Mouse (Mus musculus) liver, embryonic 15.5 days (tissue): ENCODE data around the gene F930015N05Rik. TPM values are rescaled to one million over a fixed set of nuclear protein-coding genes. Genes with fewer than 3 reads are reported as not detected.

Experiments used
- ATAC-seq: fragments of 200-750 bp; cut with Nextera tagmentation; 2 replicates; pipeline ENCODE4 v1.8.0; 2017; ENCODE audit warnings: moderate number of reproducible peaks, mild to moderate bottlenecking, moderate library complexity; ENCODE audit not compliant: insufficient read depth
- H3K27ac ChIP-seq: fragments of 300-500 bp; sonication (generic); replicated peaks from 2 replicates; pipeline ENCODE4 v1.5.1; 2015; ENCODE audit warnings: mild to moderate bottlenecking, inconsistent platforms
- H3K27me3 ChIP-seq: fragments of 300-500 bp; sonication (generic); 2 replicates; pipeline ENCODE4 v1.6.1; 2015; ENCODE audit warnings: mild to moderate bottlenecking, inconsistent platforms
- H3K36me3 ChIP-seq: fragments of 300-500 bp; sonication (generic); replicated peaks from 2 replicates; pipeline ENCODE4 v1.6.1; 2015; ENCODE audit warnings: moderate library complexity, mild to moderate bottlenecking, inconsistent platforms
- H3K4me1 ChIP-seq: fragments of 300-500 bp; sonication (generic); replicated peaks from 2 replicates; pipeline ENCODE4 v1.6.1; 2015; ENCODE audit warnings: inconsistent platforms
- H3K4me2 ChIP-seq: fragments of 300-500 bp; sonication (generic); 2 replicates; pipeline ENCODE4 v1.6.1; 2015; ENCODE audit warnings: moderate library complexity, mild to moderate bottlenecking, inconsistent platforms
- H3K4me3 ChIP-seq: fragments of 300-500 bp; sonication (generic); replicated peaks from 2 replicates; pipeline ENCODE4 v1.5.1; 2015; ENCODE audit warnings: mild to moderate bottlenecking, inconsistent platforms
- H3K9ac ChIP-seq: fragments of 300-500 bp; sonication (generic); 2 replicates; pipeline ENCODE4 v1.6.1; 2015; ENCODE audit warnings: moderate library complexity, mild to moderate bottlenecking, inconsistent platforms
- H3K9me3 ChIP-seq: fragments of 300-500 bp; sonication (generic); replicated peaks from 2 replicates; pipeline ENCODE4 v1.6.1; 2016; ENCODE audit warnings: inconsistent platforms
- WGBS: fragments of 180-500 bp; shearing (Covaris S2); methylation state at CpG from one replicate; pipeline ENCODE4 v1.1.7; 2015; ENCODE audit warnings: mixed read lengths; ENCODE audit not compliant: insufficient replicate concordance; 5-methylcytosine and 5-hydroxymethylcytosine counted together
- polyA plus RNA-seq: library from polyadenylated mRNA; unstranded; fragments of >200 nt; fragmentation: Nextera tagmentation; extraction: Ambion mirVana; gene quantifications from 2 replicates; pipeline ENCODE4 v1.2.1, GENCODE M21; 2015

F930015N05Rik gene
- polyA plus RNA-seq, 1 experiment from 2014 or later: not detected

DNA sequence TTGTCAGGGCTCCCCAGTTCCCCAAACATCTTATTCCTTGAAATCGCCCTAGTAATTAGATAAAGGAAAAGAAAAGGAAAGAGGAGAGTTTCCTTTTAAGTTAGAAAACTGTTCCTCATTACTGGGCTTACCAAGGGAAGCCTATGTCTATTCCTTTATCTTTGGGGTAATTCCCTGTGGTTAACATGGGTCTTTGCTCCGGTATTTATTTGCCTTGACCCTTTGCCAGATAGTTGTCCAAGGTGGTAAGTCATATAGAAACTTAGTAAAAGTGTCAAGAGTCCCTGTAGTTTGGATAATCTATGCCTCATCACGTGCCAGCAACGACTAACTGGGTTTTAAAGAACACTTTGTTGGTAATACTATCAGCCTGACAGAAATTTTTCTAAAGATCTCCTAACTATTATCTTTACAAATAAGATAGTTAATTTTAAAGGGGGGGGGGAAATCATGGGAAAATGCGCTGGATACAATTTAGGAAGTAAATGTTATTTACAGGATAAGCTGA lies 392 bp upstream of the F930015N05Rik start:
- Histone ChIP-seq H3K4me2 (peak overlapping the region; percentile 74; the same call in 1 of the 2 replicates), H3K27ac (no peak overlapping the region), H3K9ac (no peak overlapping the region), H3K36me3 (no peaks in the 10 kb centered on the region), H3K9me3 (no peaks in the 10 kb centered on the region), H3K4me1 (peaks cover 14% of the 10 kb centered on the region; the same call in 1 of the 2 replicates), H3K4me3 (no peak overlapping the region), H3K27me3 (peaks cover 40% of the 10 kb centered on the region)
- ATAC-seq: no peak
- WGBS: 20% methylated on average over 5 of the region's 5 CpGs

DNA sequence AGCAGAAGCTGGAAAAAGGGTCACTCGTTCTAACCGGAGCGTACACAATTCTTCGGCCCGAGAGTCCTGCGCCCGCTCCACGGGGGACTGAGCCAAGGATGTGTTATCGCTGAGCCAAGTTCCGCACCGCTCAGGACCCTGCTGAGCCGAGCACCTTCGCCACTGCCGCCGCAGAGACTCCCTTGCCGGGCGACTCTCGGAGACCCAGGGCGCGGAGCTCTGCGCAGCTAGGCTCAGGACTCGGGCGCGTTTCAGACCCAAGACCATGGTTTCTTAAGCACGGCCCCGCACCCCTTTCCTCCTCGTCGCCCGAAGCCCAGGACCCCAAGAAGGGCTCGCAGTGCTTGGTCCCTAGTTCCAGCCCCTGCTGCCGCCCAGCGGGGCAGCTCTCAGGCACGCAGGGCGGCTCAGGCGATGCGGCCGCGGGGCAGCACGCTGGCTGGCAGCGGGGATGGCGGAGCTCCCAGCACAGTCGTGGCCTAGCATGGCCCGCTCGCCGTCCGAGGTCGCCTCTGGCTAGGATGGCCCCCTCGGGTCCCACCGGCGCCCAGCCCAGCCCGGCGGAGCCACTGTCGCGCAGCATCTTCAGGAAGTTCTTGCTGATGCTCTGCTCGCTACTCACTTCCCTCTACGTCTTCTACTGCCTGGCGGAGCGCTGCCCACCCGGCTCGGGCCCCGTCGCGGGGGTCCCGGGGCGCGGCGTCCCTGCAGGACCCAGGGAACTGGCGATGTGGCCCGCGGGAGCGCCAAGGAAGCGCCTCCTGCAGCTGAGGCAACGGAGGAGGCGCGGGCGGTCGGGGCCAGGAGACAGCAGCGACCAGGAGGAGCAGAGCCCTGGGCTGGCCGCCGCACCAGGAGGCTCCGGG lies 674 bp downstream of the F930015N05Rik start:
- Histone ChIP-seq H3K4me3 (peak overlapping the region; percentile 49), H3K36me3 (no peaks in the 10 kb centered on the region), H3K4me1 (peaks cover 14% of the 10 kb centered on the region; the same call in 1 of the 2 replicates), H3K4me2 (peak overlapping the region; percentile 74), H3K27ac (no peak overlapping the region), H3K9ac (no peak overlapping the region), H3K27me3 (peaks cover 40% of the 10 kb centered on the region), H3K9me3 (no peaks in the 10 kb centered on the region)
- WGBS: under 1% methylated on average over 81 of the region's 81 CpGs
- ATAC-seq: peak; percentile 44; the same call in 1 of the 2 replicates

DNA sequence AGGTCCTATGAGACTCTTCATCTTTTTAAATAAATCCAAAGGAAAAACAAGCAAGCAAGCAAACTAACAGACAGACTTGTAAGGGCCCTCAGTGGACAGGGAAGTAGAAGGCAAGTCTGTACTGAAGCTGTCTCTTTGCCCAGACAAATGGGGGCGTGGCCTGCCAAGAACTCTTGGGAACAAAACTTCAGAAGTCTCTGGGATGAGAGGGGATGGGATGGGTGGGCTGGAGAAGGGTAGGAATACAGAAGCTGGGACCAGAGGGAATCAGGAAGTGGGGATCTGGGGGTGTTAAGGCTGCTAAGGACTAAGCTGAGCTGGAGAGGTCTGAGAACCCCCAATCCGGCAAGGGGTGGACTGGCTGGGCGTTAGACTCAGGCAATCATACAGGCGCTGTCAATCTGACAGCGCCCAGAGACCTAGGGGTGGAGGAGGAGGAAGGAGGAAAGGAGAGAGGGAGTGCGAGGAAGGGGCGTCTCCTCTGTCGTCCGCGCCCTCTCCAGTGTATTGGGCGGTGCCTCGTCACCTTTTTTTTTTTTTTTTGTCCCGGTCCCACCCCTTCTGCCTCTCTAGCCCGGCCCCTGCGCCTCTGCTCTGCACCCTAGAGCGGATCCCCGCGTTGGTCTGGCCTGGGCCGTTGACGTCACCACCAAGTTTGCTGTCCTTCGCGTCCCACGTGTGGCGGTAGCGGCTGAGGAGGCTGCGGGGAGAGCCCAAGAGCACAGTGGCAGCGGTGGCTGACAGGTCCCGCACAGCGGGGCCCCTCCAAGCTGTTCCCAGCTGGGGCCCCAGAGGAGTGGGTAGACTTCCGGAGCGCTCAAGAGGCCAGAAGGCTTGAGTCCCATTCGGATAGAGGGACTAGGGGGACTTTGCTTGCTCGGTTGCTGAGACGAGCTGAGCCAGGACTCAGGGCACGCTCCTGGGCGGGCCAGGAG lies 1.6 kb downstream of the F930015N05Rik start, which contains the start of gene Hs3st3a1:
Gene Hs3st3a1 (plus strand): TSS at position 722 of the 935 bp plus-strand sequence.
- WGBS: under 1% methylated on average over 36 of the region's 36 CpGs
- H3K4me2 ChIP-seq: peak within 1 kb of the TSS; percentile 74
- H3K9ac ChIP-seq: no peak within 1 kb of the TSS
- peak; percentile 72 for ATAC-seq
- peaks cover 40% of the 10 kb centered on the region for H3K27me3 ChIP-seq
- peak within 1 kb of the TSS; percentile 49 for H3K4me3 ChIP-seq
- peaks cover 14% of the 10 kb centered on the region; the same call in 1 of the 2 replicates for H3K4me1 ChIP-seq
- no peaks in the 10 kb centered on the region for H3K9me3 ChIP-seq
- H3K27ac ChIP-seq: no peak within 1 kb of the TSS
- no peaks in the 10 kb centered on the region for H3K36me3 ChIP-seq

DNA sequence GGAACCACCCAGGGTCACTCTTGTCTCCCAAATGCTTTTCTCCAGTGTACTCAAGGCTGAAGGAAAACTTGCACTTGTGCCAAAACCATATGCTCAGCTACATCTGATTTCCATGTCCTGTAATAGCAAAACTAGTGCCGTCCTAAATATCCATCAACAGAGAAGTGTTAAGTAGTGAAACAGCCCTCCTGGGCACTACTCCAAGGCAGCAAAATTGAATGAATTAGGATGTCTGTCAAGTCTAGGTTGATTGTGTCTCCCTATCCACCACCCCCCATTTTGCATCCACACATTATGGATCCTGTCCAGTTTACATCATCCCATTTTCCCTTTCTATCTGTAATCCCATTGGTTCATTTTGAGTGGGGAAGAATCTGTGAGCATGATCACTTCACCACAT lies 17.5 kb downstream of the F930015N05Rik start:
- H3K9me3 ChIP-seq: no peaks in the 10 kb centered on the region
- no peaks in the 10 kb centered on the region for H3K27me3 ChIP-seq
- no peak overlapping the region for H3K4me2 ChIP-seq
- no peaks in the 10 kb centered on the region for H3K4me1 ChIP-seq
- WGBS: 73% methylated on average over 1 of the region's 1 CpGs
- no peaks in the 10 kb centered on the region for H3K36me3 ChIP-seq
- H3K27ac ChIP-seq: no peak overlapping the region
- no peak for ATAC-seq
- no peak overlapping the region for H3K4me3 ChIP-seq
- no peak overlapping the region for H3K9ac ChIP-seq

DNA sequence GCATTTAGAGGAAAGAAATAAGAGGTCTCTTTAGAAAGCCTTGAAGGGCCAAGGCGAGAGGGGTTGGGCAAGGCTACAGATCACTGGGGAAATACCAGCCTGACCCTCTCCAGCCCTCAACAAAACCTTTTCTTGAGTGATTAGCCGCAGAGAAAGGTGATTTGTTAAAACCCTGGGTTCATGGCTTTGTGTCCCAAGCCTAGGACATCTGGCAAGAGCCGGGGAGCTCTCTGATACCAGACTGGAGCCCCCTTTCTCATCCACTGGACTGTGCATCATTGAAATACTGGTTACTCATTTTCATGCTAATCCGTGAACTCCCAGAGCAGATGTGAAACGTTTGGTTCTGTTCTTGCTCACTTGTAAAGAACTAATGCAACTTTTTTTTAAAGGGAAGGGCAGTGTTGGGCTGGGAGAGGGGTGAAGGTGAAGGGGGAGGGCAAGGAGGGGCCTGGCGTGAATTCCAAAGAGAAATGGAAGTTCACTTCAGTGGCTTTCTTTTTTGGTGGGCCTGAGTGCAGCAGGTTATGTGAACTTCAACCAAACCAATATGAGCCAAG lies 35.8 kb downstream of the F930015N05Rik start:
- no peaks in the 10 kb centered on the region for H3K27me3 ChIP-seq
- no peaks in the 10 kb centered on the region for H3K36me3 ChIP-seq
- H3K9ac ChIP-seq: no peak overlapping the region
- WGBS: 57% methylated on average over 6 of the region's 6 CpGs
- no peak overlapping the region for H3K4me3 ChIP-seq
- H3K4me2 ChIP-seq: no peak overlapping the region
- no peaks in the 10 kb centered on the region for H3K4me1 ChIP-seq
- H3K27ac ChIP-seq: no peak overlapping the region
- no peaks in the 10 kb centered on the region for H3K9me3 ChIP-seq
- ATAC-seq: no peak

DNA sequence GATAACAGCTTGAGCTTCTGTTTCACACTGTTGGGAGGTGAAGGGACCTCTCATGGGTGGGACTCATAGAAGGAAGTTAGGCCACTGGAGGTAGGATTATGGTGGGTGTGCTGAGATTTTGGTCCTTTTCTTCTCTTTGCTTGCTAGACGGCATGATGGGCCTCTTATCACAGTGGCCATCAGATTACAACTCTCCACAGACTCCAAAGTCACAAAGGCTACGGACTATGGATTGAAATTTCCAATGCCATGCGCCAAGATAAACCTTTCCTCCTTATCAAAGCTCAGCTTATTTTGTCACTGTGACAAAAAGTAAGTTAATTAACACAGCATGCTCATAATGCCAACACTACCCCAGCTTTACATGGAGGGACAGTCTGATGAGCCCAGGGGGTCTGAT lies 38.8 kb downstream of the F930015N05Rik start:
- Histone ChIP-seq H3K9me3 (no peaks in the 10 kb centered on the region), H3K36me3 (no peaks in the 10 kb centered on the region), H3K4me2 (no peak overlapping the region), H3K4me1 (no peaks in the 10 kb centered on the region), H3K4me3 (no peak overlapping the region), H3K27me3 (no peaks in the 10 kb centered on the region), H3K27ac (no peak overlapping the region), H3K9ac (no peak overlapping the region)
- 50% methylated on average over 3 of the region's 3 CpGs for WGBS
- ATAC-seq: no peak

DNA sequence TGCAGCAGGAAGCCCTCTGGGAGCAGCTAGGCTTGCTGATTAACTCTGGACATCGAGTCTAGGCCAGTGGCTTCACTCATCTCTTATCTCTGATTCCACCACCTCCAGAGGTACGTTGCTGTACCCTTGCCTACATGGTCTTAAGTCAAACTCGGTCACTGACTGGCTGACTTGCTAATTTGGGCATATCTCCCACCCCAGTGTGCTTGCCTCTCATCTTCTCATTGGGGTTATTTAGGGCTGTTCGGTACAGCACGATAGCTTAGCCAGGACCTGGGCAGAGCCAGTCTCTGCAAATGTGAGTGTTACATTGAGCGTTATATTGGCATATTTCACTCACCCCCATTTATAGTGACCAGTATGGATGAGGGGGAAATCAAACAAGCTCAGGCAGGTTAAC lies 39.5 kb downstream of the F930015N05Rik start:
- H3K9ac ChIP-seq: no peak overlapping the region
- H3K27ac ChIP-seq: no peak overlapping the region
- H3K4me3 ChIP-seq: no peak overlapping the region
- ATAC-seq: no peak
- no peaks in the 10 kb centered on the region for H3K36me3 ChIP-seq
- 56% methylated on average over 6 of the region's 6 CpGs for WGBS
- no peak overlapping the region for H3K4me2 ChIP-seq
- H3K9me3 ChIP-seq: no peaks in the 10 kb centered on the region
- no peaks in the 10 kb centered on the region for H3K27me3 ChIP-seq
- no peaks in the 10 kb centered on the region for H3K4me1 ChIP-seq

DNA sequence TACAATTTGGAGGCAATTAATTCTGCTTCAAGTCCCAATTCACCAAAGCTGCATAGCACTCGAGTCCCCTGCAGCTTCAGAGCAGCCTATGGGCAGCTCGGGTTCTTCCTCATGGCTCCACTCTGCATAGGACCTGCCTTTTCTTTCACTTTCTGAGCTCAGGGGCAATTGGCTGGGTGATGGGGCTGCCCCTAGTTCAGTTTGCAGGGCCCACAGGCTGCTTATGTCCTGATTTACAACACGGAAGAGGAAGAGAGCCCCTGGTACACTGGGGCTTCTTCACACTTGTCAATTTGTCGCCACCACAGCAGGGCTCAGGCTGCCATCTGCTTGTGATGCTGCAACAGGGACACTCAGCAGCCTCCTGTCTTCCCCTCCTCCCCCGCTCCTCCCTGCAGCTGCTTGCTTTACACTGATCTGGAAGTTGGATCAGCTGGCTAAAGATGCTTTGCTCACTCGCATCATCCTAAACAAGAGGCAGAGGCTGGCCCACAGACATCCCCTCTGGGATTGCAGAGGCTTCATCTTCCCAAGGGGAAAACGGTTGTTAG lies 40.0 kb downstream of the F930015N05Rik start:
- no peaks in the 10 kb centered on the region for H3K4me1 ChIP-seq
- H3K4me3 ChIP-seq: no peak overlapping the region
- H3K27ac ChIP-seq: no peak overlapping the region
- no peak for ATAC-seq
- no peak overlapping the region for H3K9ac ChIP-seq
- H3K9me3 ChIP-seq: no peaks in the 10 kb centered on the region
- no peaks in the 10 kb centered on the region for H3K36me3 ChIP-seq
- no peaks in the 10 kb centered on the region for H3K27me3 ChIP-seq
- no peak overlapping the region for H3K4me2 ChIP-seq
- 6% methylated on average over 7 of the region's 7 CpGs for whole genome bisulfite sequencing

DNA sequence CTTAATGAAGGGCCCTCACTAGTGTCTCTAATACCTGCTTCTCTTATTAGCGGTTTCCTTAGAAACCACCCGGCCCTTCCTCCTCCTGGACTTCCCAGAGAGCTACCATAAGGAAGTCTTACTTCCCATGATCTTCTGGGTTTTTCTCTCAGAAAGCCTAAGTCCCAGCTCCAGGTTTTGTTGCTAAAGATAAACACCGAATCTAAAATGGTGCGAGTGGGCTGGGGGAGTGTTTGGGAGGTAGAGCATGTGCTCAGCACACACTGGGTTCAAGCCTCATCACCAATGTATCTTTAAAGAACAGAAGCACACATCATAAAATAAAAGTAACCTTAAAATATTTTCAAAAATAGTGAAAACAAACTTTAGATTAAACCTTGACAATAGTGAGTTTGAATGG lies 50.1 kb downstream of the F930015N05Rik start:
- no peaks in the 10 kb centered on the region for H3K4me1 ChIP-seq
- H3K9me3 ChIP-seq: no peaks in the 10 kb centered on the region
- no peak overlapping the region for H3K9ac ChIP-seq
- no peak overlapping the region for H3K27ac ChIP-seq
- no peaks in the 10 kb centered on the region for H3K36me3 ChIP-seq
- H3K27me3 ChIP-seq: no peaks in the 10 kb centered on the region
- no peak overlapping the region for H3K4me3 ChIP-seq
- no peak for ATAC-seq
- no peak overlapping the region for H3K4me2 ChIP-seq
- 70% methylated on average over 4 of the region's 4 CpGs for WGBS
